Mouse (Mus musculus): ENCODE measurements around the gene Pdcd1lg2. TPM values are rescaled to one million over a fixed set of nuclear protein-coding genes. Genes with fewer than 3 reads are reported as not detected.

The Pdcd1lg2 gene
- polyA plus RNA-seq, 1 experiment from 2014 or later, result not detected

- ATAC-seq (ENCODE audit: low read depth), result no peak
- WGBS, result 79% methylated on average over 1 of the region's 1 CpGs
- Histone ChIP-seq H3K4me2 (ENCODE audit: low read depth, low read length) (no peak overlapping the region), H3K27me3 (ENCODE audit: control insufficient read depth, insufficient read depth, low read length) (no peaks in the 10 kb centered on the region), H3K27ac (ENCODE audit: low read depth, low read length) (no peak overlapping the region), H3K4me3 (ENCODE audit: low read depth, low read length) (no peak overlapping the region), H3K4me1 (ENCODE audit: control insufficient read depth, insufficient read depth, low read length) (no peaks in the 10 kb centered on the region), H3K9ac (replicated peaks; ENCODE audit: low read depth, low read length) (no peak overlapping the region), H3K9me3 (ENCODE audit: control insufficient read depth, low read length) (no peaks in the 10 kb centered on the region), H3K36me3 (ENCODE audit: control insufficient read depth, insufficient read depth, low read length) (no peaks in the 10 kb centered on the region)
These were observed 89.6 kb downstream of the Pdcd1lg2 start for GRCm38 (mm10) chr19:29500333-29500732.

GRCm38 (mm10) chr19:29501106-29501505 lies 90.4 kb downstream of the Pdcd1lg2 start:
- no peaks in the 10 kb centered on the region for H3K27me3 ChIP-seq (ENCODE audit: control insufficient read depth, insufficient read depth, low read length)
- H3K36me3 ChIP-seq (ENCODE audit: control insufficient read depth, insufficient read depth, low read length), result no peaks in the 10 kb centered on the region
- 48% methylated on average over 11 of the region's 11 CpGs for WGBS
- no peak overlapping the region for H3K27ac ChIP-seq (ENCODE audit: low read depth, low read length)
- no peak; the same call in 1 of the 2 replicates for ATAC-seq (ENCODE audit: low read depth)
- H3K4me1 ChIP-seq (ENCODE audit: control insufficient read depth, insufficient read depth, low read length), result no peaks in the 10 kb centered on the region
- no peaks in the 10 kb centered on the region for H3K9me3 ChIP-seq (ENCODE audit: control insufficient read depth, low read length)
- H3K9ac ChIP-seq (replicated peaks; ENCODE audit: low read depth, low read length), result no peak overlapping the region
- H3K4me2 ChIP-seq (ENCODE audit: low read depth, low read length), result no peak overlapping the region
- H3K4me3 ChIP-seq (ENCODE audit: low read depth, low read length), result no peak overlapping the region

- Histone ChIP-seq H3K4me1 (ENCODE audit: control insufficient read depth, insufficient read depth, low read length) (no peaks in the 10 kb centered on the region), H3K27me3 (ENCODE audit: control insufficient read depth, insufficient read depth, low read length) (no peaks in the 10 kb centered on the region), H3K36me3 (ENCODE audit: control insufficient read depth, insufficient read depth, low read length) (no peaks in the 10 kb centered on the region), H3K4me3 (ENCODE audit: low read depth, low read length) (no peak overlapping the region), H3K27ac (ENCODE audit: low read depth, low read length) (no peak overlapping the region), H3K9ac (replicated peaks; ENCODE audit: low read depth, low read length) (no peak overlapping the region), H3K4me2 (ENCODE audit: low read depth, low read length) (no peak overlapping the region), H3K9me3 (ENCODE audit: control insufficient read depth, low read length) (no peaks in the 10 kb centered on the region)
- ATAC-seq (ENCODE audit: low read depth), result 0 out of 2 replicates have a peak, but pooled peaks have one; percentile 60
- WGBS, result 17% methylated on average over 6 of the region's 6 CpGs
These were observed 90.8 kb downstream of the Pdcd1lg2 start for GRCm38 (mm10) chr19:29501507-29501906.

GRCm38 (mm10) chr19:29504131-29504530 lies 93.4 kb downstream of the Pdcd1lg2 start:
- Histone ChIP-seq H3K27me3 (ENCODE audit: control insufficient read depth, insufficient read depth, low read length) (no peaks in the 10 kb centered on the region), H3K9ac (replicated peaks; ENCODE audit: low read depth, low read length) (no peak overlapping the region), H3K9me3 (ENCODE audit: control insufficient read depth, low read length) (no peaks in the 10 kb centered on the region), H3K4me2 (ENCODE audit: low read depth, low read length) (no peak overlapping the region), H3K4me1 (ENCODE audit: control insufficient read depth, insufficient read depth, low read length) (no peaks in the 10 kb centered on the region), H3K4me3 (ENCODE audit: low read depth, low read length) (no peak overlapping the region), H3K36me3 (ENCODE audit: control insufficient read depth, insufficient read depth, low read length) (no peaks in the 10 kb centered on the region), H3K27ac (ENCODE audit: low read depth, low read length) (no peak overlapping the region)
- ATAC-seq (ENCODE audit: low read depth), result no peak
- 86% methylated on average over 2 of the region's 2 CpGs for WGBS

GRCm38 (mm10) chr19:29505617-29506016 lies 94.9 kb downstream of the Pdcd1lg2 start:
- Histone ChIP-seq H3K27ac (ENCODE audit: low read depth, low read length) (no peak overlapping the region), H3K9me3 (ENCODE audit: control insufficient read depth, low read length) (no peaks in the 10 kb centered on the region), H3K4me2 (ENCODE audit: low read depth, low read length) (no peak overlapping the region), H3K4me1 (ENCODE audit: control insufficient read depth, insufficient read depth, low read length) (no peaks in the 10 kb centered on the region), H3K9ac (replicated peaks; ENCODE audit: low read depth, low read length) (no peak overlapping the region), H3K4me3 (ENCODE audit: low read depth, low read length) (no peak overlapping the region), H3K27me3 (ENCODE audit: control insufficient read depth, insufficient read depth, low read length) (no peaks in the 10 kb centered on the region), H3K36me3 (ENCODE audit: control insufficient read depth, insufficient read depth, low read length) (no peaks in the 10 kb centered on the region)
- 84% methylated on average over 7 of the region's 7 CpGs for WGBS
- no peak for ATAC-seq (ENCODE audit: low read depth)

- Histone ChIP-seq H3K4me1 (ENCODE audit: control insufficient read depth, insufficient read depth, low read length) (no peaks in the 10 kb centered on the region), H3K9ac (replicated peaks; ENCODE audit: low read depth, low read length) (no peak overlapping the region), H3K9me3 (ENCODE audit: control insufficient read depth, low read length) (no peaks in the 10 kb centered on the region), H3K4me2 (ENCODE audit: low read depth, low read length) (no peak overlapping the region), H3K27ac (ENCODE audit: low read depth, low read length) (no peak overlapping the region), H3K36me3 (ENCODE audit: control insufficient read depth, insufficient read depth, low read length) (no peaks in the 10 kb centered on the region), H3K27me3 (ENCODE audit: control insufficient read depth, insufficient read depth, low read length) (no peaks in the 10 kb centered on the region), H3K4me3 (ENCODE audit: low read depth, low read length) (no peak overlapping the region)
- WGBS, result 67% methylated on average over 7 of the region's 7 CpGs
- no peak for ATAC-seq (ENCODE audit: low read depth)
These were observed 97.5 kb downstream of the Pdcd1lg2 start for GRCm38 (mm10) chr19:29508208-29508607.

GRCm38 (mm10) chr19:29509857-29510256 lies 99.1 kb downstream of the Pdcd1lg2 start:
- ATAC-seq (ENCODE audit: low read depth), result no peak
- Histone ChIP-seq H3K4me1 (ENCODE audit: control insufficient read depth, insufficient read depth, low read length) (no peaks in the 10 kb centered on the region), H3K36me3 (ENCODE audit: control insufficient read depth, insufficient read depth, low read length) (no peaks in the 10 kb centered on the region), H3K9me3 (ENCODE audit: control insufficient read depth, low read length) (no peaks in the 10 kb centered on the region), H3K27me3 (ENCODE audit: control insufficient read depth, insufficient read depth, low read length) (no peaks in the 10 kb centered on the region), H3K27ac (ENCODE audit: low read depth, low read length) (no peak overlapping the region), H3K4me3 (ENCODE audit: low read depth, low read length) (no peak overlapping the region), H3K9ac (replicated peaks; ENCODE audit: low read depth, low read length) (no peak overlapping the region), H3K4me2 (ENCODE audit: low read depth, low read length) (no peak overlapping the region)
- 93% methylated on average over 7 of the region's 7 CpGs for whole genome bisulfite sequencing

GRCm38 (mm10) chr19:29511826-29512225 lies 101.1 kb downstream of the Pdcd1lg2 start:
- ATAC-seq (ENCODE audit: low read depth), result no peak
- H3K9ac ChIP-seq (replicated peaks; ENCODE audit: low read depth, low read length), result no peak overlapping the region
- no peak overlapping the region for H3K27ac ChIP-seq (ENCODE audit: low read depth, low read length)
- no peaks in the 10 kb centered on the region for H3K4me1 ChIP-seq (ENCODE audit: control insufficient read depth, insufficient read depth, low read length)
- no peaks in the 10 kb centered on the region for H3K36me3 ChIP-seq (ENCODE audit: control insufficient read depth, insufficient read depth, low read length)
- H3K9me3 ChIP-seq (ENCODE audit: control insufficient read depth, low read length), result no peaks in the 10 kb centered on the region
- 80% methylated on average over 2 of the region's 2 CpGs for WGBS
- H3K27me3 ChIP-seq (ENCODE audit: control insufficient read depth, insufficient read depth, low read length), result no peaks in the 10 kb centered on the region
- H3K4me2 ChIP-seq (ENCODE audit: low read depth, low read length), result no peak overlapping the region
- no peak overlapping the region for H3K4me3 ChIP-seq (ENCODE audit: low read depth, low read length)

GRCm38 (mm10) chr19:29513111-29513766 lies 102.5 kb downstream of the Pdcd1lg2 start:
- no peaks in the 10 kb centered on the region for H3K9me3 ChIP-seq (ENCODE audit: control insufficient read depth, low read length)

More at GRCm38 (mm10) chr19:29513111-29513766, 102.5 kb downstream of the Pdcd1lg2 start:
- Histone ChIP-seq H3K4me1 (ENCODE audit: control insufficient read depth, insufficient read depth, low read length) (no peaks in the 10 kb centered on the region), H3K27ac (ENCODE audit: low read depth, low read length) (no peak overlapping the region), H3K36me3 (ENCODE audit: control insufficient read depth, insufficient read depth, low read length) (no peaks in the 10 kb centered on the region), H3K4me2 (ENCODE audit: low read depth, low read length) (no peak overlapping the region), H3K27me3 (ENCODE audit: control insufficient read depth, insufficient read depth, low read length) (no peaks in the 10 kb centered on the region), H3K9ac (replicated peaks; ENCODE audit: low read depth, low read length) (no peak overlapping the region), H3K4me3 (ENCODE audit: low read depth, low read length) (no peak overlapping the region)
- ATAC-seq (ENCODE audit: low read depth), result no peak
- WGBS, result 50% methylated on average over 2 of the region's 2 CpGs
